Mouse (Mus musculus) lung, embryonic 14.5 days (tissue): ENCODE measurements around the gene AC109138.7. TPM values are rescaled to one million over a fixed set of nuclear protein-coding genes. Genes with fewer than 3 reads are reported as not detected.

Source experiments
- ATAC-seq: fragments of 200-750 bp; cut with Nextera tagmentation; 2 replicates; pipeline ENCODE4 v1.8.0; 2017; ENCODE audit warnings: mild to moderate bottlenecking, moderate TSS enrichment, moderate library complexity; ENCODE audit not compliant: insufficient read depth
- DNase-seq: peaks from one replicate; pipeline ENCODE4 v3.0.0-alpha.2; 2015
- H3K27ac ChIP-seq: fragments of 300-500 bp; sonication (generic); 2 replicates; pipeline ENCODE4 v1.5.1; 2014; ENCODE audit warnings: low read depth, mild to moderate bottlenecking, moderate library complexity
- H3K27me3 ChIP-seq: fragments of 300-500 bp; sonication (generic); 2 replicates; pipeline ENCODE4 v1.6.1; 2014; ENCODE audit warnings: low read length, control low read depth; ENCODE audit not compliant: insufficient read depth
- H3K36me3 ChIP-seq: fragments of 300-500 bp; sonication (generic); 2 replicates; pipeline ENCODE4 v1.6.1; 2014; ENCODE audit warnings: control low read depth; ENCODE audit not compliant: insufficient read depth
- H3K4me1 ChIP-seq: fragments of 300-500 bp; sonication (generic); 2 replicates; pipeline ENCODE4 v1.6.1; 2014; ENCODE audit warnings: antibody characterized with exemption, control low read depth; ENCODE audit not compliant: insufficient read depth
- H3K4me2 ChIP-seq: fragments of 300-500 bp; sonication (generic); 2 replicates; pipeline ENCODE4 v1.6.1; 2014; ENCODE audit warnings: mild to moderate bottlenecking
- H3K4me3 ChIP-seq: fragments of 300-500 bp; sonication (generic); 2 replicates; pipeline ENCODE4 v1.5.1; 2014; ENCODE audit warnings: low read depth, low read length
- H3K9ac ChIP-seq: fragments of 300-500 bp; sonication (generic); 2 replicates; pipeline ENCODE4 v1.6.1; 2014
- H3K9me3 ChIP-seq: fragments of 300-500 bp; sonication (generic); 2 replicates; pipeline ENCODE4 v1.6.1; 2016; ENCODE audit warnings: low read depth, low read length, control low read depth
- CTCF ChIP-seq: IDR thresholded peaks from 2 replicates; pipeline ENCODE4 v1.5.1; 2016; ENCODE audit warnings: antibody characterized with exemption, low read depth
- WGBS: fragments of 180-500 bp; shearing (Covaris S2); extraction: QIAGEN DNeasy Blood & Tissue Kit; methylation state at CpG from one replicate; pipeline ENCODE4 v1.1.7; 2014; 5-methylcytosine and 5-hydroxymethylcytosine counted together
- polyA plus RNA-seq: library from polyadenylated mRNA; unstranded; fragments of >200 nt; fragmentation: Nextera tagmentation; extraction: Ambion mirVana; gene quantifications from 2 replicates; pipeline ENCODE4 v1.2.1, GENCODE M21; 2014

Gene AC109138.7
- polyA plus RNA-seq, 1 experiment from 2014 or later, result not detected

DNA sequence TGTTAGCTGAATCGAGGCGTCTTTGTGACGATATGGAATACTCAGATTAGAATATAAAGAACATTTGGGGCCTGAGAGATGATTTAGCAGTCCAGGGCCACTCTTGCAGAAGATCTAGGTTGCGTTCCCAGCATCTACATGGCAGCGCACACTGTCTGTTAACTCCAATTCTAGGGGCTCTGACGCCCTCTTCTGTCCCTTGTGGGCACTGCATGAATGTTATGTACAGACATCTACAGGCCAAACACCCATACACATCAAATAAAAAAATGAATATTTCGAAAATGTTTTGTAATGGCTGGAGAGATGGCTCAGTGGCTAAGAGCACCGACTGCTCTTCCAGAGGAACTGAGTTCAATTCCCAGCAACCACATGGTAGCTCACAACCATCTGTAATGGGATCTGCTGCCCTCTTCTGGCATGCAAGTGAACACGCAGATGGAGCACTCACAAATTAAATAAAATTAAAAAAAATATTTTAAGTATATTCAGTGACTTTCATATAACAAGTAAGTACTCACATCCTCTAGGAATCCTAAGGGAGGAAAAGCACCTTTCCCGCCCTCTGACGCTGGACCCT is 41.5 kb downstream of the AC109138.7 start:
- H3K27ac ChIP-seq, result no peak overlapping the region
- ATAC-seq (no peak), DNase-seq (peak; percentile 16)
- no peak overlapping the region for H3K4me2 ChIP-seq
- H3K4me1 ChIP-seq, result no peaks in the 10 kb centered on the region
- H3K9ac ChIP-seq, result no peak overlapping the region
- no peaks in the 10 kb centered on the region for H3K27me3 ChIP-seq
- no peaks in the 10 kb centered on the region for H3K36me3 ChIP-seq
- 74% methylated on average over 11 of the region's 11 CpGs for WGBS
- no peaks in the 10 kb centered on the region for H3K9me3 ChIP-seq
- no peak overlapping the region for H3K4me3 ChIP-seq
- TF ChIP-seq CTCF, result peak; percentile 54

DNA sequence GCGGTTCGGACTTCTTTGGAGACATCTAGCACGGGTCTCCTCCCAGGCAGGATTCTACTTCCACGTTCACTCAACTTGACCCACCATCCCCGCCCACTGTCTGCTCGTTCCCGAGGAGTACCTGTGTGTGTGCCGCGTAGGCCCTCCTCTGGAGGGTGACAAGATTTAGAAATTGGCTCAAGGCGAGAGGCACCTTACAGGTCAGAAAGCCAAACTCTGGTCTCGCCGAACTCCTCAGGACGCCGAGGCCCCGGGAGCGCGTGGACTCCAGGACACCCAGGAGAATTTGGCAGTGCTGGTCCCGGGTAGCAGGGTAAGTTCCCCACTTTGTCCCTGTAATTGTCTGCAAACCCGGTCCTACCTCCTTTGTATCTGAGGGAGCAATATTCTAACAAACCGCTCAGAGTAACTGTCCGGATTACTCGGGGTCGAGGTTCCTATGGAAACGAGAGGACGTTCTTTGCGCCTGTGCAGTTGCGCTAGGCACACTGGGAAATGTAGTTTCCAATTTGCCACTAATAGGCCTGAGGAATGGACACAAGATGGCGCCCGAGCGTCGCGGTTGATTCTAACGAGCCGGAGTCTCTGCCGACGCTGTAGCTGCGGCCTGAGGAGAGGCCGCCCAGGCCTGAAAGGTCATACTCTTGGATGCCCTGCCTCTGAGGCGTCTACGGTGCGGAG is 43.2 kb downstream of the AC109138.7 start:
- H3K27ac ChIP-seq, result no peak overlapping the region
- H3K27me3 ChIP-seq, result no peaks in the 10 kb centered on the region
- peak overlapping the region; percentile 93 for H3K4me2 ChIP-seq
- under 1% methylated on average over 41 of the region's 41 CpGs for WGBS
- H3K9me3 ChIP-seq, result no peaks in the 10 kb centered on the region
- peak; percentile 100 for DNase-seq
- H3K36me3 ChIP-seq, result no peaks in the 10 kb centered on the region
- peak overlapping the region; percentile 56 for H3K9ac ChIP-seq
- peak overlapping the region; percentile 62 for H3K4me3 ChIP-seq
- peak; percentile 90 for ATAC-seq
- no peaks in the 10 kb centered on the region for H3K4me1 ChIP-seq
- TF ChIP-seq CTCF, result peak; percentile 90

DNA sequence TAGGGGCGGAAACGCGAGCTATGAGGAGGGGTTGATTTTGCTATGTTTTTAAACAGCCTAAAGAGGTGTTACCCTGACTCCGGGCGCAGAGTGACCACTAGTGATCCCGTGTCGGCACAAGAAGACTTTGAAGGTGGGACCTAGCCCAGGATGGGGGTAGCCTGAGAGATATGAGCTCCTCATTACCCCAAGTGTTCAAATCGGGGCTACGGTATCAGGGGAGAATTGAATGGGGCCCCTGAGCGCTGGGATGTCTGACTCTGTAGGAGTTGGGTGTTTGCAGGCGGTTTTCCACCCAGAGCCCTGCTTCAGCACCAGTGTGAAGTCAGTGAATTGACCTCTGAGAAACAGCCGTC is 43.7 kb downstream of the AC109138.7 start:
- no peak for ATAC-seq
- H3K9me3 ChIP-seq, result no peaks in the 10 kb centered on the region
- H3K27ac ChIP-seq, result 0 out of 2 replicates have a peak overlapping the region, but pooled peaks have one; percentile 9
- no peaks in the 10 kb centered on the region for H3K4me1 ChIP-seq
- H3K4me3 ChIP-seq, result peak overlapping the region; percentile 62
- no peak for TF ChIP-seq CTCF
- WGBS, result 14% methylated on average over 12 of the region's 12 CpGs
- DNase-seq, result no peak
- peak overlapping the region; percentile 93 for H3K4me2 ChIP-seq
- H3K36me3 ChIP-seq, result no peaks in the 10 kb centered on the region
- H3K9ac ChIP-seq, result peak overlapping the region; percentile 56
- no peaks in the 10 kb centered on the region for H3K27me3 ChIP-seq

DNA sequence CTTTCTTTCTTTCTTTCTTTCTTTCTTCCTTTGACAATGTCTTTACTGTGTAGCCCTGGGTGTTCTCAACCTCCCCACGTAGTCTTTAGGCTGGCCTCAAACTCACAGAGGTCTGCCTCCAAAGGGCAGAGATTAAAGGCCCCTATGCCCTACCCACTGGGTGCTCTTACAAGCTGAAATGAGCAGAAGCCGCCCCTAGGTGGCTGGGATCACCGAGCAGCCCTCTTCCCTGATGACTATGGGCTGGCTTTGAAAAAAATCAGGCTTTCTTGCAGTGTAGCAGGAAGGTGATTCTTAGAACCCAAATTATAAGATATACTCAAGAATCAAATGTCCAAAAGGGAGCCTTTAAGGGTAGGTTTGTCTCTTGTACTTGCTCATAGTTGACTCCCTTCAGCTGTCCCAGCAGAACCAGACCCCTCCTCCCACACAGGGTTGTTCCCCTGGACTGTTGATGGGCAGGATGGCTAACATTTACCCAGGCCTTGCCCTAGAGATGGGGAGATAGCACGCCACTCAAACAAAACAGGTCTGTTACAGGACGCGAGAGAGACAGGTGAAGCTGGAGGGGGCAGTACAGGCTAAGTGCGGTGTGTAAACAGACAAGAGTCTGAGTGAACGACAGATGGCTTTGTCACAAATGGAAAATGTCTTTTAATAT is 47.0 kb downstream of the AC109138.7 start:
- H3K36me3 ChIP-seq, result no peaks in the 10 kb centered on the region
- ATAC-seq (no peak), DNase-seq (peak; percentile 48)
- no peak overlapping the region for H3K9ac ChIP-seq
- H3K4me1 ChIP-seq, result no peaks in the 10 kb centered on the region
- 50% methylated on average over 8 of the region's 8 CpGs for WGBS
- H3K27ac ChIP-seq, result no peak overlapping the region
- no peaks in the 10 kb centered on the region for H3K27me3 ChIP-seq
- 0 out of 2 replicates have a peak, but pooled peaks have one; percentile 25 for TF ChIP-seq CTCF
- no peak overlapping the region for H3K4me2 ChIP-seq
- no peaks in the 10 kb centered on the region for H3K9me3 ChIP-seq
- H3K4me3 ChIP-seq, result no peak overlapping the region

DNA sequence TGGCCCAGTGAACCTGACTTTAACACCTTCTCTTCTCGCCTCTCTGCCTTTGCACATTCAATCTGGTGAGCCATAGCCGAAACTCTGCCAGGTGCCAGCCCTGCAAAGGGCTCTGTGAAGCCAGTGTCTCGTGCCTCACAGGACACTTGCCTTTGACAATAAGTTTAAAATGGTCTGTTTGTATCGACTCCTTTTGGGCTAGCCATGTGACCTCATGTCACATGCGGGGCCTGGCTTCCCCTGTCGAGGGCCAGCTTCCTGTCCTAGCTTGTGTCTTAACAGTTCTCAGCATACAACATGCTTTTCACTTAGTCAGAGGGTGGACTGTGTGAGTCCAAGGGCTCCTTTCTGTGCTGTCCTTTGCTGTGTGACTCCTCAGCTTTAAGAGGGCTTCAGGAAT is 48.6 kb downstream of the AC109138.7 start:
- Histone ChIP-seq H3K4me2 (no peak overlapping the region), H3K9ac (no peak overlapping the region), H3K4me3 (no peak overlapping the region), H3K4me1 (no peaks in the 10 kb centered on the region), H3K36me3 (no peaks in the 10 kb centered on the region), H3K27me3 (no peaks in the 10 kb centered on the region), H3K9me3 (no peaks in the 10 kb centered on the region), H3K27ac (no peak overlapping the region)
- ATAC-seq (no peak), DNase-seq (no peak)
- no peak for TF ChIP-seq CTCF
- WGBS, result 57% methylated on average over 6 of the region's 6 CpGs

DNA sequence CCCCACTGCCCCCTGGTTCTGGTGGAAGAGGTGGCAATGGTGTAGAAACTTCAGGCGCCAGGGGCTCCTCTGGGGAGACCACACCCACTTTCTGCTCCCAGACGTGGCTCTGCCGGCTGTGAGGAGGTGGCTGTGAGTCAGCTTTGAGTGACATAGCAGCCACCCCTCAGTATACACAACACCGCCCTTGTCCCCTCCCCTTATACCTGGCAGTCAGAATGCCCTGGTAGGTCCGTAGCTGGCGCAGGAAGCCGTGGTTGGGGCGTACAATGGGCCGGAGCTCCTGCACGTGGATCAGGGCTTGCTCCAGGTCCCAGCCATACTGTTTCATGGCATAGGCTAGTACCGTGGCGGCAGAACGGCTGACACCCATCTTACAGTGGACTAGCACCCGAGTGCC is 49.5 kb downstream of the AC109138.7 start:
- Histone ChIP-seq H3K4me2 (no peak overlapping the region), H3K36me3 (no peaks in the 10 kb centered on the region), H3K27me3 (no peaks in the 10 kb centered on the region), H3K9ac (no peak overlapping the region), H3K4me3 (no peak overlapping the region), H3K27ac (no peak overlapping the region), H3K9me3 (no peaks in the 10 kb centered on the region), H3K4me1 (no peaks in the 10 kb centered on the region; the same call in 1 of the 2 replicates)
- TF ChIP-seq CTCF, result no peak
- ATAC-seq (no peak), DNase-seq (peak; percentile 16)
- 46% methylated on average over 14 of the region's 14 CpGs for WGBS

DNA sequence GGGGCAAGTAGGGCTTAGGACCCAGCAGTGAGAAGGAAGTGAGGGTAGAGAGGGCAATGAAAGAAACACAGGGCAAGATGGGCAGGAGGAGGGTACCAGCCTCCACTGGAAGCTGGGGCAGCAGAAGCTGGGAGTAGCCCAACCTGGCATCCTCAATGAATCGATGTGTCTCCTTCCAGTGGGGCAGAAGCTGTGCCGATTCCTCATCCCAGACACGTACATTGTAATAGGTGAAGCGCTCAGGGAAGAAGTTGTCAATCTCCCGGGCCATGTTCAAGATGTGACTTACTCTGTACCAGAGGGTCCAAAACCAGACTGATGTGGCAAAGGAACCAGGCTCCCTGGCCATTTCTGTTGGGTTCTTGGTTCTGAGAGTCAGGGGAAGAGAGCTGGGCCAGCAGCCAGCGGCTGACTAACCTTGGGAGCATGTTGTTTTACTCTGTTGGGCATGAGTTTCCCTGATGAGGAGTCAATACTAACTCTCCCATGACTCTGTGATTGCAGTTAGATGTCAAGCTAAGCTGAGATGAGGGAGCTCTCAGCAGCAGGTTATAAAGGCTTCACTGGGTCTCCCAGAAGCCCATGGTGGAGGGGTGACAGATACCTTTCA is 50.1 kb downstream of the AC109138.7 start:
- TF ChIP-seq CTCF, result no peak
- no peaks in the 10 kb centered on the region for H3K27me3 ChIP-seq
- DNase-seq (no peak), ATAC-seq (no peak)
- no peaks in the 10 kb centered on the region for H3K36me3 ChIP-seq
- no peaks in the 10 kb centered on the region; the same call in 1 of the 2 replicates for H3K4me1 ChIP-seq
- no peak overlapping the region for H3K27ac ChIP-seq
- 92% methylated on average over 6 of the region's 6 CpGs for WGBS
- H3K9ac ChIP-seq, result no peak overlapping the region
- no peak overlapping the region for H3K4me3 ChIP-seq
- no peaks in the 10 kb centered on the region for H3K9me3 ChIP-seq
- no peak overlapping the region for H3K4me2 ChIP-seq
